Mouse (Mus musculus) erythroblast, embryonic 14.5 days (primary cell): Measurements from ENCODE around the gene Gmppb.
A peak's percentile ranks its signal among the peaks of the same experiment; 100 is the strongest.

Source experiments
- GATA1 ChIP-seq: IDR thresholded peaks from 2 replicates; pipeline ENCODE4 v1.6.1; 2012; ENCODE audit warnings: low read length, inconsistent platforms, mixed read lengths
- TAL1 ChIP-seq: IDR thresholded peaks from 3 replicates; pipeline ENCODE4 v1.6.1; 2012; ENCODE audit warnings: low read length, inconsistent platforms, mixed read lengths

- TF ChIP-seq GATA1 (no peak), TAL1 (peak; percentile 39; the same call in 1 of the 3 replicates)
These were observed 34.0 kb downstream of the Gmppb start, which contains the start of gene Rnf123 for GRCm38 (mm10) chr9:108082988-108083431.
